Mouse (Mus musculus) stomach, adult 2 months (tissue): Measurements from ENCODE around the gene Prickle4. TPM values are rescaled to one million over a fixed set of nuclear protein-coding genes. Genes with fewer than 3 reads are reported as not detected.

Experiments
- polyA plus RNA-seq: library from polyadenylated mRNA; depleted of rRNA; stranded (reverse); fragments of >200 nt; gene quantifications from 2 replicates; pipeline ENCODE4 v1.2.3, GENCODE M21; 2012; rRNA removed

Prickle4 gene
- 23.9 and 37.0 TPM in 2 replicates for polyA plus RNA-seq

GRCm38 (mm10) chr17:47694503-47695336 is at the start of gene Prickle4:
TSS of gene Prickle4 (minus strand) at chr17:47694736.

GRCm38 (mm10) chr17:47736856-47737255 is 42.3 kb upstream of the Prickle4 start, which contains the start of gene Tfeb:
TSS of gene Tfeb (plus strand) at chr17:47737030.

GRCm38 (mm10) chr17:47726566-47726965 is 32.0 kb upstream of the Prickle4 start, which contains the start of gene Pgc:
TSS of gene Pgc (plus strand) at chr17:47726842.

GRCm38 (mm10) chr17:47694442-47694502 is 264 bp downstream of the Prickle4 start, which contains the start of gene Gm21981:
TSS of gene Gm21981 (minus strand) at chr17:47694455.

GRCm38 (mm10) chr17:47688608-47689575 is 5.6 kb downstream of the Prickle4 start, which contains the start of gene Frs3:
TSS of gene Frs3 (plus strand) at chr17:47689030.

GRCm38 (mm10) chr17:47688344-47688607 is 6.3 kb downstream of the Prickle4 start, which contains the start of gene Tomm6:
TSS of gene Tomm6 (minus strand) at chr17:47688386.

Other genes with a start within 250 kb of the Prickle4 start
- 6.8 and 7.3 TPM in 2 replicates for gene Taf8, start 192.4 kb downstream of the Prickle4 start, polyA plus RNA-seq
- gene Ccnd3, start 189.7 kb downstream of the Prickle4 start, polyA plus RNA-seq = 51.5 and 103 TPM in 2 replicates
- gene Bysl, start 83.2 kb downstream of the Prickle4 start, polyA plus RNA-seq = 4.2 and 4.4 TPM in 2 replicates
- gene Med20, start 83.2 kb downstream of the Prickle4 start, polyA plus RNA-seq = 6.1 and 7.6 TPM in 2 replicates
- gene Gm20517, start 83.1 kb downstream of the Prickle4 start, polyA plus RNA-seq = 0.04 and 0.37 TPM in 2 replicates
- gene Usp49, start 64.0 kb downstream of the Prickle4 start, polyA plus RNA-seq = 2.7 and 2.9 TPM in 2 replicates
- 62.9 and 80.1 TPM in 2 replicates for gene Tomm6, start 6.3 kb downstream of the Prickle4 start, polyA plus RNA-seq
- gene Frs3, start 5.7 kb downstream of the Prickle4 start, polyA plus RNA-seq = 16.2 and 17.1 TPM in 2 replicates
- gene Gm21981, start 281 bp downstream of the Prickle4 start, polyA plus RNA-seq = 2.3 and 2.6 TPM in 2 replicates
- 109,541 and 164,417 TPM in 2 replicates for gene Pgc, start 32.1 kb upstream of the Prickle4 start, polyA plus RNA-seq
- gene Tfeb, start 42.3 kb upstream of the Prickle4 start, polyA plus RNA-seq = 20.4 and 23.6 TPM in 2 replicates
- gene Mdfi, start 140.0 kb upstream of the Prickle4 start, polyA plus RNA-seq = 38.7 and 47.6 TPM in 2 replicates
- 104 and 106 TPM in 2 replicates for gene Foxp4, start 229.9 kb upstream of the Prickle4 start, polyA plus RNA-seq